Mouse (Mus musculus): ENCODE measurements at regions not wholly inside any gene's neighbourhood (a gene's known extent, or its start where the extent isn't known, plus 50 kb on each side); places are given as distances from the start of the nearest gene placed in this dataset.

DNA sequence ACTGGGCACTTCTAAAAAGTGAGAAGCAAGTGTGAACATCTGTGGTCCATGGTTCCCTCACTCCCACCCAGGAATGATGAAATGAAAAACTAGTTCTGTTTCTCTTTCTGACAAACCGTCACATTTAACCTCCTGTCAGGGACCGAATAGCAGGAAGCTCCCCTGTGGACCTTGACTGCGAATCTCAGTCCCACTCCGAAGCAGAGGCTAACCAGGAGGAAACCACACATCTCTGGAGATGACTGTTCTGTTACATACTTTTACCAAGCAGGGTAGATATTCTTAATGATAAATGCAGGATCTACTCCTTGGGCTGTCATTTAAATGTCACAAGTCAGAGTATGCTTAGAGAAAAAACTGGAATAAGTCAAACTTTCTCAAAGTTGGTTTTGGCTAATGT is 181.2 kb downstream of the Ackr3 start:
- TF ChIP-seq MYOD1 (IDR thresholded peaks at IDR 0.05; ENCODE audit: control insufficient read depth, insufficient read length, low read depth) (no peak), USF1 (IDR thresholded peaks at IDR 0.05; ENCODE audit: low read depth) (no peak)
